Mouse (Mus musculus) myocyte (in vitro differentiated cells): ENCODE measurements at regions not wholly inside any gene's neighbourhood (a gene's known extent, or its start where the extent isn't known, plus 50 kb on each side); places are given as distances from the start of the nearest gene placed in this dataset.

Source experiments
- MYOD1 ChIP-seq, 3 experiments: IDR thresholded peaks; one replicate each; pipeline ENCODE4 v1.6.1; 2011; ENCODE audit warnings: control low read depth in 2 of 3, low read depth in 2 of 3, mild to moderate bottlenecking in 2 of 3, moderate library complexity in 1 of 3; ENCODE audit not compliant: insufficient read length in 2 of 3, control insufficient read depth in 1 of 3
- MYOG ChIP-seq, 3 experiments: IDR thresholded peaks; one replicate each; pipeline ENCODE4 v1.6.1; 2011; ENCODE audit warnings: control low read depth in 2 of 3, low read depth in 2 of 3, mild to moderate bottlenecking in 2 of 3; ENCODE audit not compliant: insufficient read length in 2 of 3, control insufficient read depth in 1 of 3, insufficient read depth in 1 of 3
- POLR2A ChIP-seq: IDR thresholded peaks from one replicate; pipeline ENCODE4 v1.6.1; 2011; ENCODE audit warnings: low read depth, mild to moderate bottlenecking, control low read depth, moderate library complexity; ENCODE audit not compliant: insufficient read length
- TCF12 ChIP-seq: IDR thresholded peaks from one replicate; pipeline ENCODE4 v1.6.1; 2011; ENCODE audit warnings: mild to moderate bottlenecking, control low read depth; ENCODE audit not compliant: poor library complexity, insufficient read depth, severe bottlenecking
- TCF3 ChIP-seq: IDR thresholded peaks from one replicate; pipeline ENCODE4 v1.6.1; 2011; ENCODE audit warnings: low read depth, control low read depth; ENCODE audit not compliant: insufficient read length
- USF1 ChIP-seq: IDR thresholded peaks from one replicate; pipeline ENCODE4 v1.6.1; 2011; ENCODE audit warnings: low read depth, mild to moderate bottlenecking, control low read depth, moderate library complexity

- TF ChIP-seq USF1 = no peak
- no peak for TF ChIP-seq POLR2A
- peak in 1 of 3 experiments; percentile 30 for TF ChIP-seq MYOD1 (IDR thresholded peaks at IDR 0.05; ENCODE audit: control insufficient read depth in 1 of 3, insufficient read length in 2 of 3, low read depth in 2 of 3)
- no peak for TF ChIP-seq TCF12
- peak in 1 of 3 experiments; percentile 44 for TF ChIP-seq MYOG (IDR thresholded peaks at IDR 0.05; ENCODE audit: control insufficient read depth in 1 of 3, insufficient read depth in 1 of 3, insufficient read length in 2 of 3, low read depth in 2 of 3)
- TF ChIP-seq TCF3 = no peak
These were observed 54.9 kb upstream of the Atp1b3 start for GRCm38 (mm10) chr9:96419151-96419550.
